Mouse (Mus musculus) MEL (cell line): Measurements from ENCODE around the gene Pigp. TPM values are rescaled to one million over a fixed set of nuclear protein-coding genes. Genes with fewer than 3 reads are reported as not detected.

Experiments
- DNase-seq: peaks from one replicate; pipeline ENCODE4 v3.0.0; 2011; ENCODE audit warnings: low read depth, low spot score
- H3K27ac ChIP-seq: 2 replicates; pipeline ENCODE4 v1.5.1; 2012; ENCODE audit warnings: low read depth, mild to moderate bottlenecking, control low read depth, low read length, moderate library complexity; ENCODE audit not compliant: control insufficient read depth
- H3K27me3 ChIP-seq, 2 experiments: fragments of 150-350 bp in 1 of 2; sonication (generic) in 1 of 2; 2 replicates each; pipeline ENCODE4 v1.6.1; 2012; ENCODE audit warnings: low read length in 2 of 2, mild to moderate bottlenecking in 2 of 2, improper control_type of control experiment in 1 of 2, moderate library complexity in 1 of 2; ENCODE audit not compliant: insufficient read depth in 2 of 2, control insufficient read depth in 1 of 2
- H3K36me3 ChIP-seq, 2 experiments: 2 replicates each; pipeline ENCODE4 v1.6.1; 2012 to 2014; ENCODE audit warnings: low read length in 2 of 2, improper control_type of control experiment in 1 of 2, inconsistent platforms in 1 of 2, mild to moderate bottlenecking in 1 of 2; ENCODE audit not compliant: insufficient read depth in 2 of 2, control insufficient read depth in 1 of 2
- H3K4me1 ChIP-seq, 2 experiments: fragments of 150-350 bp in 1 of 2; sonication (generic) in 1 of 2; 2 replicates each; pipeline ENCODE4 v1.6.1; 2012; ENCODE audit warnings: low read length in 2 of 2, improper control_type of control experiment in 1 of 2, mild to moderate bottlenecking in 1 of 2; ENCODE audit not compliant: insufficient read depth in 2 of 2, control insufficient read depth in 1 of 2
- H3K4me3 ChIP-seq, 2 experiments: fragments of 150-350 bp in 1 of 2; sonication (generic) in 1 of 2; 2 replicates each; pipeline ENCODE4 v1.5.1; 2012; ENCODE audit warnings: low read depth in 2 of 2, low read length in 2 of 2, mild to moderate bottlenecking in 2 of 2, moderate library complexity in 2 of 2, control low read depth in 1 of 2, improper control_type of control experiment in 1 of 2; ENCODE audit not compliant: control insufficient read depth in 1 of 2, insufficient read depth in 1 of 2
- H3K79me2 ChIP-seq: 2 replicates; pipeline ENCODE4 v1.6.1; 2012; ENCODE audit warnings: mild to moderate bottlenecking, low read length, moderate library complexity; ENCODE audit not compliant: control insufficient read depth, poor library complexity, insufficient read depth
- H3K9ac ChIP-seq: 2 replicates; pipeline ENCODE4 v1.6.1; 2012; ENCODE audit warnings: low read depth, mild to moderate bottlenecking, control low read depth, low read length, moderate library complexity; ENCODE audit not compliant: control insufficient read depth, poor library complexity, severe bottlenecking
- H3K9me3 ChIP-seq: fragments of 150-350 bp; sonication (generic); replicated peaks from 2 replicates; pipeline ENCODE4 v1.6.1; 2012; ENCODE audit warnings: mild to moderate bottlenecking, low read length, improper control_type of control experiment, moderate library complexity; ENCODE audit not compliant: insufficient read depth
- CHD1 ChIP-seq: IDR thresholded peaks from 2 replicates; pipeline ENCODE4 v1.6.1; 2012; ENCODE audit warnings: low read depth, mild to moderate bottlenecking, inconsistent platforms, low read length, improper control_type of control experiment
- CTCF ChIP-seq, 3 experiments: IDR thresholded peaks in 2 of 3; conservative IDR thresholded peaks in 1 of 3; 2 replicates each; pipeline ENCODE4 v1.5.1; 2011 to 2012; ENCODE audit warnings: low read length in 3 of 3, low read depth in 2 of 3, mild to moderate bottlenecking in 2 of 3, improper control_type of control experiment in 1 of 3, inconsistent platforms in 1 of 3, mixed read lengths in 1 of 3, moderate library complexity in 1 of 3; ENCODE audit not compliant: control insufficient read depth in 1 of 3, insufficient read depth in 1 of 3, poor library complexity in 1 of 3, severe bottlenecking in 1 of 3
- E2F4 ChIP-seq: IDR thresholded peaks from 2 replicates; pipeline ENCODE4 v1.6.1; 2011; ENCODE audit warnings: low read depth, low read length, improper control_type of control experiment, borderline replicate concordance
- ETS1 ChIP-seq: IDR thresholded peaks from 2 replicates; pipeline ENCODE4 v1.6.1; 2012; ENCODE audit warnings: low read depth, mild to moderate bottlenecking, inconsistent platforms, low read length, improper control_type of control experiment, moderate library complexity
- GATA1 ChIP-seq: IDR thresholded peaks from 2 replicates; pipeline ENCODE4 v1.6.1; 2011; ENCODE audit warnings: low read depth, low read length, improper control_type of control experiment
- HCFC1 ChIP-seq: IDR thresholded peaks from 2 replicates; pipeline ENCODE4 v1.6.1; 2012; ENCODE audit warnings: low read depth, mild to moderate bottlenecking, inconsistent platforms, low read length, improper control_type of control experiment, moderate library complexity
- JUND ChIP-seq: IDR thresholded peaks from 2 replicates; pipeline ENCODE4 v1.6.1; 2011; ENCODE audit warnings: low read depth, mild to moderate bottlenecking, improper control_type of control experiment, low read length
- MAX ChIP-seq: IDR thresholded peaks from 2 replicates; pipeline ENCODE4 v1.6.1; 2011; ENCODE audit warnings: low read length, improper control_type of control experiment
- MAZ ChIP-seq: IDR thresholded peaks from 2 replicates; pipeline ENCODE4 v1.6.1; 2012; ENCODE audit warnings: low read depth, mild to moderate bottlenecking, inconsistent platforms, low read length, improper control_type of control experiment
- MEF2A ChIP-seq: IDR thresholded peaks from 2 replicates; pipeline ENCODE4 v1.6.1; 2014; ENCODE audit warnings: low read depth, mild to moderate bottlenecking, inconsistent platforms, low read length, improper control_type of control experiment; ENCODE audit not compliant: poor library complexity, insufficient replicate concordance, severe bottlenecking; ENCODE audit errors: extremely low read depth
- MYC ChIP-seq: IDR thresholded peaks from 2 replicates; pipeline ENCODE4 v1.6.1; 2011; ENCODE audit warnings: low read depth, mild to moderate bottlenecking, low read length, improper control_type of control experiment, moderate library complexity
- NRF1 ChIP-seq: IDR thresholded peaks from 2 replicates; pipeline ENCODE4 v1.6.1; 2014; ENCODE audit warnings: low read depth, mild to moderate bottlenecking, inconsistent platforms, low read length, improper control_type of control experiment, moderate library complexity; ENCODE audit not compliant: poor library complexity, insufficient read depth, severe bottlenecking
- POLR2A ChIP-seq, 2 experiments: IDR thresholded peaks; 2 replicates each; pipeline ENCODE4 v1.6.1; 2011 to 2012; ENCODE audit warnings: low read length in 2 of 2, mild to moderate bottlenecking in 2 of 2, control low read depth in 1 of 2, improper control_type of control experiment in 1 of 2, low read depth in 1 of 2, moderate library complexity in 1 of 2; ENCODE audit not compliant: control insufficient read depth in 1 of 2, insufficient read depth in 1 of 2, poor library complexity in 1 of 2
- POLR2AphosphoS2 ChIP-seq: IDR thresholded peaks from 2 replicates; pipeline ENCODE4 v1.6.1; 2011; ENCODE audit warnings: low read length, improper control_type of control experiment
- SIN3A ChIP-seq: IDR thresholded peaks from 2 replicates; pipeline ENCODE4 v1.6.1; 2012; ENCODE audit warnings: low read length, improper control_type of control experiment, inconsistent platforms
- SMC3 ChIP-seq: IDR thresholded peaks from 2 replicates; pipeline ENCODE4 v1.6.1; 2011; ENCODE audit warnings: low read depth, low read length, improper control_type of control experiment
- TAL1 ChIP-seq: IDR thresholded peaks from 2 replicates; pipeline ENCODE4 v1.6.1; 2012; ENCODE audit warnings: mild to moderate bottlenecking, inconsistent platforms, low read length, moderate library complexity, mixed read lengths
- TBP ChIP-seq: IDR thresholded peaks from 2 replicates; pipeline ENCODE4 v1.8.0; 2011; ENCODE audit warnings: low read depth, low read length, improper control_type of control experiment
- USF1 ChIP-seq: IDR thresholded peaks from 2 replicates; pipeline ENCODE4 v1.6.1; 2014; ENCODE audit warnings: low read depth, mild to moderate bottlenecking, inconsistent platforms, low read length, improper control_type of control experiment, moderate library complexity
- ZC3H11A ChIP-seq: IDR thresholded peaks from 2 replicates; pipeline ENCODE4 v1.6.1; 2012; ENCODE audit warnings: low read depth, mild to moderate bottlenecking, inconsistent platforms, low read length, improper control_type of control experiment
- ZMIZ1 ChIP-seq: IDR thresholded peaks from 2 replicates; pipeline ENCODE4 v1.6.1; 2012; ENCODE audit warnings: low read depth, mild to moderate bottlenecking, inconsistent platforms, low read length, improper control_type of control experiment, moderate library complexity
- polyA plus RNA-seq, 2 experiments: library from polyadenylated mRNA; stranded (reverse) in 1 of 2; unstranded in 1 of 2; fragments of >175 nt in 1 of 2; fragments of >200 nt in 1 of 2; gene quantifications; 2 replicates each; pipeline versions ENCODE4 v1.2.1 to v1.2.4; 2012; ENCODE audit warnings: low replicate concordance in 2 of 2, low read depth in 1 of 2; ENCODE audit not compliant: insufficient read length in 2 of 2, insufficient read depth in 1 of 2, missing spikeins in 1 of 2
- total RNA-seq: library from RNA; depleted of rRNA; stranded (reverse); fragments of 300-350 nt; gene quantifications from 2 replicates; pipeline ENCODE4 v1.2.3, GENCODE M21; 2012

Gene Pigp
- total and polyA plus RNA-seq, 3 experiments, result 27.1 to 47.3 TPM; not detected in 1

- Histone ChIP-seq H3K79me2 (no peaks in the 10 kb centered on the region), H3K9ac (no peak overlapping the region), H3K27ac (no peak overlapping the region), H3K36me3 (peaks cover 21 to 31% of the 10 kb centered on the region in 2 experiments), H3K4me3 (no peak overlapping the region), H3K27me3 (no peaks in the 10 kb centered on the region), H3K4me1 (peaks cover 5 to 15% of the 10 kb centered on the region in 2 experiments), H3K9me3 (no peaks in the 10 kb centered on the region)
- DNase-seq, result no peak
- no peak for TF ChIP-seq TBP
- TF ChIP-seq MAZ, result no peak
- no peak for TF ChIP-seq MAX
- no peak for TF ChIP-seq MEF2A
- no peak for TF ChIP-seq CHD1
- no peak for TF ChIP-seq ZMIZ1
- TF ChIP-seq GATA1, result no peak
- no peak for TF ChIP-seq SMC3
- no peak for TF ChIP-seq ZC3H11A
- no peak for TF ChIP-seq TAL1
- TF ChIP-seq ETS1, result no peak
- TF ChIP-seq, all 39 proteins: peak for 0
Measured at GRCm38 (mm10) chr16:94414151-94414550, 42.5 kb upstream of the Pigp start.

GRCm38 (mm10) chr16:94412760-94413159 is 41.1 kb upstream of the Pigp start:
- H3K4me3 ChIP-seq, result no peak overlapping the region
- H3K79me2 ChIP-seq, result no peaks in the 10 kb centered on the region
- H3K9ac ChIP-seq, result no peak overlapping the region
- H3K9me3 ChIP-seq, result no peaks in the 10 kb centered on the region
- H3K36me3 ChIP-seq, result peaks cover 21 to 25% of the 10 kb centered on the region in 2 experiments
- H3K27me3 ChIP-seq, result no peaks in the 10 kb centered on the region
- H3K4me1 ChIP-seq, result peaks cover 5 to 15% of the 10 kb centered on the region in 2 experiments
- no peak for TF ChIP-seq POLR2A (IDR thresholded peaks at IDR 0.05; ENCODE audit: control insufficient read depth in 1 of 2, insufficient read depth in 1 of 2, low read depth in 1 of 2, low read length in 2 of 2, poor library complexity in 1 of 2)
- TF ChIP-seq USF1, result 0 out of 2 replicates have a peak, but pooled peaks have one; percentile 11
- no peak for DNase-seq
- H3K27ac ChIP-seq, result no peak overlapping the region

GRCm38 (mm10) chr16:94412198-94412597 is 40.6 kb upstream of the Pigp start:
- no peaks in the 10 kb centered on the region for H3K79me2 ChIP-seq
- H3K27ac ChIP-seq, result no peak overlapping the region
- H3K36me3 ChIP-seq, result peaks cover 21 to 27% of the 10 kb centered on the region in 2 experiments
- no peak overlapping the region for H3K9ac ChIP-seq
- peaks cover 5 to 15% of the 10 kb centered on the region in 2 experiments for H3K4me1 ChIP-seq
- TF ChIP-seq JUND (no peak), SIN3A (no peak), MYC (no peak), POLR2AphosphoS2 (no peak), MAZ (no peak), MEF2A (no peak), HCFC1 (no peak), CTCF (IDR thresholded peaks at IDR 0.05 in 2 of 3, conservative IDR thresholded peaks at IDR 0.05 in 1 of 3; ENCODE audit: control insufficient read depth in 1 of 3, insufficient read depth in 1 of 3, low read depth in 2 of 3, low read length in 3 of 3, poor library complexity in 1 of 3, severe bottlenecking in 1 of 3) (no peak), ZC3H11A (no peak), NRF1 (no peak), TBP (no peak), E2F4 (no peak)
- no peak for DNase-seq
- no peak overlapping the region for H3K4me3 ChIP-seq
- H3K9me3 ChIP-seq, result no peaks in the 10 kb centered on the region
- no peaks in the 10 kb centered on the region for H3K27me3 ChIP-seq
